Mouse (Mus musculus) heart, adult 2 months (tissue): Measurements from ENCODE around the gene Osr1.

Source experiments
- CTCF ChIP-seq: fragments of 200-600 bp; IDR thresholded peaks from 2 replicates; pipeline ENCODE4 v1.8.1; 2022; ENCODE audit warnings: antibody characterized with exemption, mild to moderate bottlenecking, moderate library complexity
- POLR2A ChIP-seq: fragments of 200-500 bp; IDR thresholded peaks from 2 replicates; pipeline ENCODE4 v1.6.1; 2011; ENCODE audit warnings: mild to moderate bottlenecking, low read depth, low read length, control low read depth; ENCODE audit not compliant: insufficient read depth

- TF ChIP-seq CTCF (peak; percentile 86), POLR2A (no peak)
These were observed at the start of gene Osr1 for GRCm38 (mm10) chr12:9569971-9570370.
